Mouse (Mus musculus): ENCODE data around the gene Ghr. TPM values are rescaled to one million over a fixed set of nuclear protein-coding genes. Genes with fewer than 3 reads are reported as not detected.
A peak's percentile ranks its signal among the peaks of the same experiment; 100 is the strongest.

The Ghr gene
- polyA plus RNA-seq, 1 experiment from 2014 or later, result 6.3 TPM

DNA sequence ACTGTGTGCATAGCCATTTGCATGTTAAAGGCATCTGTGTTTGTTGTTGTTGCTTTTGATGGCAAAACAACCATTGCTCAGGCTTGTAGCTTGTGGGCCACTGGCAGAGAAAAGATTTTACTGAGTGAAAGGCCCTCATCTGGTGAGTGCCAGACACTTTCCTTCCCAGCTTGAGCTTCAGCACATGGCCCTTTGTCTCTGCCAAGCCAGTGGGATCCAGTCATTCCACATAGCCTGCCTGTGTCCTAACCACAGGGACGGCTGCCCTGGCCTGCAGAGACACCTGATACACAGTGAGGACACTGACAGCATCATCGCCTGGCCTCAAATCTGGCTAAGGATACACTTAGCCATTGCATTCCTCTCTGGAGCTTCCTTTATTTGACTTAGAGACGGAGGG lies 74.2 kb downstream of the Ghr start:
- no peaks in the 10 kb centered on the region for H3K36me3 ChIP-seq
- H3K4me3 ChIP-seq, result no peak overlapping the region
- no peaks in the 10 kb centered on the region for H3K27me3 ChIP-seq
- H3K9me3 ChIP-seq, result no peaks in the 10 kb centered on the region
- no peaks in the 10 kb centered on the region for H3K4me1 ChIP-seq
- H3K27ac ChIP-seq (replicated peaks), result no peak overlapping the region
- no peak overlapping the region for H3K4me2 ChIP-seq (replicated peaks)
- WGBS, result 60% methylated on average over 3 of the region's 3 CpGs
- H3K9ac ChIP-seq (replicated peaks), result no peak overlapping the region
- ATAC-seq (replicated peaks), result peak; percentile 73

DNA sequence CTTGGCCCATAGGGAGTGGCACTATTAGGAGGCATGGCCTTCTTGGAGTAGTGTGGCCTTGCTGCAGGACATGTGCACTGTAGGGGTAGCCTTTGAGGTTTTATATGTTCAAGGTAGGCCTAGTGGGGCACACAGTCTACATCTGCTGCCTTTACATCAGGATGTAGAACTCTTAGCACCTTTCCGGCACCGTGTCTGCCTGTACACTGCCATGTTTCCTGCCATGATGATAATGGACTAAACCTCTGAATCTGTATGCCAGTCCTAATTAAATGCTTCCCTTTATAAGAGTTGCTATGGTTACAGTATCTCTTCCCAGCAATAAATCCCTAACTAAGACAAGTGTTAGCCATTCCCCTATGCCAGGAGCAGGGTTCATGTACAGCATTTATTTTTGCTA lies 76.0 kb downstream of the Ghr start:
- ATAC-seq (replicated peaks), result peak; percentile 43; the same call in 1 of the 2 replicates

GRCm38 (mm10) chr15:3504700-3505099 lies 78.6 kb downstream of the Ghr start:
- no peaks in the 10 kb centered on the region for H3K4me1 ChIP-seq
- no peak overlapping the region for H3K9ac ChIP-seq (replicated peaks)
- no peaks in the 10 kb centered on the region for H3K9me3 ChIP-seq
- H3K4me3 ChIP-seq, result no peak overlapping the region
- H3K27me3 ChIP-seq, result no peaks in the 10 kb centered on the region
- H3K36me3 ChIP-seq, result no peaks in the 10 kb centered on the region
- no peak for ATAC-seq (replicated peaks)
- no peak overlapping the region for H3K27ac ChIP-seq (replicated peaks)
- H3K4me2 ChIP-seq (replicated peaks), result no peak overlapping the region
- 88% methylated on average over 5 of the region's 5 CpGs for WGBS

More for the DNA sequence above, 76.0 kb downstream of the Ghr start:
- no peaks in the 10 kb centered on the region for H3K36me3 ChIP-seq
- WGBS, result 81% methylated on average over 2 of the region's 2 CpGs
- H3K9ac ChIP-seq (replicated peaks), result no peak overlapping the region
- no peak overlapping the region for H3K27ac ChIP-seq (replicated peaks)
- H3K27me3 ChIP-seq, result no peaks in the 10 kb centered on the region
- no peaks in the 10 kb centered on the region for H3K9me3 ChIP-seq
- no peaks in the 10 kb centered on the region for H3K4me1 ChIP-seq
- no peak overlapping the region for H3K4me2 ChIP-seq (replicated peaks)
- no peak overlapping the region for H3K4me3 ChIP-seq

- Histone ChIP-seq H3K9ac (replicated peaks) (no peak overlapping the region), H3K4me2 (replicated peaks) (no peak overlapping the region), H3K9me3 (no peaks in the 10 kb centered on the region), H3K27ac (replicated peaks) (no peak overlapping the region), H3K36me3 (no peaks in the 10 kb centered on the region), H3K4me3 (no peak overlapping the region), H3K27me3 (no peaks in the 10 kb centered on the region), H3K4me1 (no peaks in the 10 kb centered on the region)
- no peak for ATAC-seq (replicated peaks)
- WGBS, result 87% methylated on average over 3 of the region's 3 CpGs
These were observed 81.6 kb downstream of the Ghr start for GRCm38 (mm10) chr15:3501683-3502082.

GRCm38 (mm10) chr15:3499020-3499419 lies 84.3 kb downstream of the Ghr start:
- Histone ChIP-seq H3K4me1 (no peaks in the 10 kb centered on the region), H3K4me2 (replicated peaks) (no peak overlapping the region), H3K9me3 (no peaks in the 10 kb centered on the region), H3K36me3 (no peaks in the 10 kb centered on the region), H3K9ac (replicated peaks) (no peak overlapping the region), H3K4me3 (no peak overlapping the region), H3K27ac (replicated peaks) (no peak overlapping the region), H3K27me3 (no peaks in the 10 kb centered on the region)
- no peak for ATAC-seq (replicated peaks)
- WGBS, result 92% methylated on average over 1 of the region's 1 CpGs

- no peaks in the 10 kb centered on the region for H3K9me3 ChIP-seq
- ATAC-seq (replicated peaks), result no peak
- no peak overlapping the region for H3K9ac ChIP-seq (replicated peaks)
- no peaks in the 10 kb centered on the region for H3K27me3 ChIP-seq
- H3K4me1 ChIP-seq, result no peaks in the 10 kb centered on the region
- no peak overlapping the region for H3K4me2 ChIP-seq (replicated peaks)
- H3K36me3 ChIP-seq, result no peaks in the 10 kb centered on the region
- 74% methylated on average over 9 of the region's 9 CpGs for WGBS
- no peak overlapping the region for H3K4me3 ChIP-seq
- no peak overlapping the region for H3K27ac ChIP-seq (replicated peaks)
These were observed 85.2 kb downstream of the Ghr start for GRCm38 (mm10) chr15:3497946-3498580.

DNA sequence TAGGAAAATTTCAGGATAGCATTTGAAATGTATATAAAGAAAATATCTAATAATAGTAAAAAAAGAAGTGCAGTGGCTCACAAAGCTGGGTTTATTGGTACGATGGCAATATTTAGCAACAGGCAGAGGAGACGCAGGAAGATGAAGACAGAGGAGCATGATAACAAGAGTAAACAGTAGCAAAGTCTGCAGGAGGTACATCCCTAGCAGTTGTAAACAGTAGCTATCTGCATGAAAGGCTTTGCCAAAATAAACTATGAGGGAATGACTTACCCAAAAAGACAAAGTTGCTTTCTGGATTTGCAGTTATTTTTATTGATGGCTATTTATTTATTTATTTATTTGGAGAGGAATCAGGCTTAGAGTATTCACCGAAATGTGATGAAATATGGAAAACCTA lies 92.4 kb downstream of the Ghr start:
- Histone ChIP-seq H3K27me3 (no peaks in the 10 kb centered on the region), H3K4me2 (replicated peaks) (no peak overlapping the region), H3K27ac (replicated peaks) (no peak overlapping the region), H3K36me3 (no peaks in the 10 kb centered on the region), H3K9ac (replicated peaks) (no peak overlapping the region), H3K9me3 (no peaks in the 10 kb centered on the region), H3K4me1 (no peaks in the 10 kb centered on the region), H3K4me3 (no peak overlapping the region)
- WGBS, result 90% methylated on average over 3 of the region's 3 CpGs
- ATAC-seq (replicated peaks), result no peak

DNA sequence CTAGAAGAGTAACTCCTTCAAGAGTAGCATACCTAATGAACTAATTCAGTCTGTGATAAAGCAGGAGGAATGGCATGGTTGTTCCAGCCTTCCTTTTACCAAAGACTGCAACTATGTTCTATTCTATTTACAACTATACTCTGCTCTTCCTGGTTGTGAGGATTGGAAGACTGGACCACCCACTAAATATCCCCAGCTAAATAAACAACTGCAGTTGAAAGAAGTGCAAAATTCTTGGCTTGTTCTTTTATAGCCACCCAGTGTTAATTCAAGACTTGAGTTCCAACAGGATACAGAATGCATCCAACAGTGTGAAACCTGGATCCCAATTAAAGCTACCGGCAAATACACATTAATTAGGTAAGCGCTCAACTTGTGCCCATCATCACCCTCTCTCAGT lies 93.3 kb downstream of the Ghr start:
- Histone ChIP-seq H3K27ac (replicated peaks) (no peak overlapping the region), H3K4me1 (no peaks in the 10 kb centered on the region), H3K36me3 (no peaks in the 10 kb centered on the region), H3K9ac (replicated peaks) (no peak overlapping the region), H3K4me3 (no peak overlapping the region), H3K4me2 (replicated peaks) (no peak overlapping the region), H3K27me3 (no peaks in the 10 kb centered on the region), H3K9me3 (no peaks in the 10 kb centered on the region)
- 54% methylated on average over 2 of the region's 2 CpGs for WGBS
- no peak for ATAC-seq (replicated peaks)

DNA sequence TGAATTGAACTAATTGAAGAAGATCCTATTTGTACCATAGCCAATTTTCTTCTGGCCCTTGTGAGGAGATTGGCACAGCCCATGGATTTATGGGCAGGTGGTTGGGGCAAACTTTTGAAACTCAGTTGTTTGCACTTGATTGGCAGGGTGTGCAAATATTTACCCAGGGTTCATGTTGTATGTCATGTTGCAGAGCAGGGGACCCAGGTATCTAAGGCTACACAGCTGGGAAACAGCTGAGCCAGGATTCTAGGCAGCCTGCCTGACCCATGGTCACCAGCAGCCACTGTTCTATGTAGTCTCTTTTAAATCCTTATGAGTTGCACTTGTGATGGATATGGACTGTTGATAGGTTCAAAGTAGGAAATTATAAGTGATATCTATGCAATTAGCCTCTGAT lies 94.1 kb downstream of the Ghr start:
- Histone ChIP-seq H3K4me1 (no peaks in the 10 kb centered on the region), H3K27ac (replicated peaks) (no peak overlapping the region), H3K9ac (replicated peaks) (no peak overlapping the region), H3K4me2 (replicated peaks) (no peak overlapping the region), H3K9me3 (no peaks in the 10 kb centered on the region), H3K27me3 (no peaks in the 10 kb centered on the region), H3K36me3 (no peaks in the 10 kb centered on the region), H3K4me3 (no peak overlapping the region)
- no peak for ATAC-seq (replicated peaks)

- H3K4me2 ChIP-seq (replicated peaks), result no peak overlapping the region
- H3K36me3 ChIP-seq, result no peaks in the 10 kb centered on the region
- no peaks in the 10 kb centered on the region for H3K9me3 ChIP-seq
- H3K9ac ChIP-seq (replicated peaks), result no peak overlapping the region
- H3K4me3 ChIP-seq, result no peak overlapping the region
- H3K27me3 ChIP-seq, result no peaks in the 10 kb centered on the region
- ATAC-seq (replicated peaks), result no peak
- no peaks in the 10 kb centered on the region for H3K4me1 ChIP-seq
- WGBS, result 91% methylated on average over 3 of the region's 3 CpGs
- H3K27ac ChIP-seq (replicated peaks), result no peak overlapping the region
These were observed 94.7 kb downstream of the Ghr start for GRCm38 (mm10) chr15:3488601-3489000.

DNA sequence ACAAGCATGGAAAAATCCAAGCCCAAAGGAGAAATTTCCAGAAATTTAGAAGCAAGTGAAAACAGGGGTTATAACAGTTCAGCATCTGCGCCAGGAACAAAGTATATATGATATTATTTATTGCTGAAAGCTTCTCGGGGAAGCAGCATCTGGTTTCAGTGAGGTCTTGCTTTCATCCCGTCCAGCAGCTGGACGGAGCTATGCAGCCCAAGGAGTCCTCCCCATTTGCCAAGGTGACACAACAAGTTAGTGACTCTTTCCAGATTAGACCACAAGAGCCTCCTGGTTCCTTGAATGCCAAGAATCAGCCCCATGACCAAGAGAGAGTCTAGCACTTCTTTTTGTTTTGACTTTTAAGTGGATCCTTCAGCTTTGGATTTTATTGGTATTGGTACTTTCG lies 96.6 kb downstream of the Ghr start:
- no peaks in the 10 kb centered on the region for H3K36me3 ChIP-seq
- H3K9me3 ChIP-seq, result no peaks in the 10 kb centered on the region
- WGBS, result 86% methylated on average over 5 of the region's 5 CpGs
- H3K9ac ChIP-seq (replicated peaks), result no peak overlapping the region
- H3K27me3 ChIP-seq, result no peaks in the 10 kb centered on the region
- no peak overlapping the region for H3K4me2 ChIP-seq (replicated peaks)
- no peaks in the 10 kb centered on the region for H3K4me1 ChIP-seq
- no peak overlapping the region for H3K27ac ChIP-seq (replicated peaks)
- H3K4me3 ChIP-seq, result no peak overlapping the region
- no peak for ATAC-seq (replicated peaks)

- no peaks in the 10 kb centered on the region for H3K4me1 ChIP-seq
- H3K27me3 ChIP-seq, result no peaks in the 10 kb centered on the region
- no peaks in the 10 kb centered on the region for H3K9me3 ChIP-seq
- no peak for ATAC-seq (replicated peaks)
- no peak overlapping the region for H3K9ac ChIP-seq (replicated peaks)
- no peak overlapping the region for H3K4me2 ChIP-seq (replicated peaks)
- H3K4me3 ChIP-seq, result no peak overlapping the region
- WGBS, result 93% methylated on average over 1 of the region's 1 CpGs
- H3K27ac ChIP-seq (replicated peaks), result no peak overlapping the region
- no peaks in the 10 kb centered on the region for H3K36me3 ChIP-seq
These were observed 97.9 kb downstream of the Ghr start for GRCm38 (mm10) chr15:3485367-3485766.

- no peak for ATAC-seq (replicated peaks)
- 80% methylated on average over 3 of the region's 3 CpGs for WGBS
These were observed 99.8 kb downstream of the Ghr start for GRCm38 (mm10) chr15:3483451-3483850.

More at GRCm38 (mm10) chr15:3483451-3483850, 99.8 kb downstream of the Ghr start:
- Histone ChIP-seq H3K9ac (replicated peaks) (no peak overlapping the region), H3K4me3 (no peak overlapping the region), H3K36me3 (no peaks in the 10 kb centered on the region), H3K27ac (replicated peaks) (no peak overlapping the region), H3K4me1 (no peaks in the 10 kb centered on the region), H3K4me2 (replicated peaks) (no peak overlapping the region), H3K9me3 (no peaks in the 10 kb centered on the region), H3K27me3 (no peaks in the 10 kb centered on the region)
